Mouse (Mus musculus) granulocyte monocyte progenitor cell, adult 5-6 weeks (primary cell): ENCODE measurements around the gene Spin2g. TPM values are rescaled to one million over a fixed set of nuclear protein-coding genes. Genes with fewer than 3 reads are reported as not detected.
"Not testable (repeated sequence)": the region's sequence is repeated elsewhere in the genome, so short reads cannot be mapped to it uniquely, and the experiment has no call there.

Experiments used
- ATAC-seq: replicated peaks from 2 replicates; pipeline ENCODE4 v1.8.0; 2016; ENCODE audit warnings: mild to moderate bottlenecking, moderate TSS enrichment, inconsistent platforms; ENCODE audit not compliant: poor library complexity, severe bottlenecking
- total RNA-seq, 2 experiments: library from RNA; stranded (forward) in 1 of 2; stranded (reverse) in 1 of 2; fragments of 200-712, 200-1000 nt in 1 of 2; fragments of >200 nt in 1 of 2; fragmentation: Nextera tagmentation in 1 of 2; gene quantifications; 2 replicates each; pipeline ENCODE4 v1.2.3; 2014 to 2017

The Spin2g gene
- not detected in 2 replicates for total RNA-seq (2014; fragmentation: Nextera tagmentation)
- not detected in 2 replicates for total RNA-seq (2017)

DNA sequence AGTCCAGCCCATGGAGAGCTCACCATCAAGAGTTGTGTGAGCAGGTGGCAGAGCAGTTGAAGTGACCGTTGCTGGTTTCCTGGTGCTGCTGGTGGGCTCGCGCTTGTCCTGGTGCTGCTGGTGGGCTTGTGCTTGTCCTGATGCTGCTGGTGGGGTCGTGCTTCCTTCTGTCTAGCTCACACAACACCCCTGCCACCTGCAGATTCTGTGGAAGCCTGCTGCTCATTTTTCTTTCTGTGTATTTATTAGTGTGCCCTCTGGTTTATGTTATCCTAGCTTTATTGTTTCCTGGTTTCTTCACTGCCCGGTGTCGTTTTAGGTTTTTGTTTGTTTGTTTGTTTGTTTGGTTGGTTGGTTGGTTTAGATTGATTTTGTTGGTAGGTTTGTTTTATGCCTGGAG lies at the start of gene Spin2g:
Gene Spin2g (minus strand): TSS at position 101 of the 400 bp plus-strand sequence.
- not testable (repeated sequence) for ATAC-seq

Other genes with a start within 250 kb of the Spin2g start
- not detected in 2 replicates for gene Btbd35f9, start 77.2 kb downstream of the Spin2g start, total RNA-seq (2014; fragmentation: Nextera tagmentation)
- not detected in 2 replicates for gene Btbd35f9, start 77.2 kb downstream of the Spin2g start, total RNA-seq (2017)
- gene Btbd35f8, start 211.8 kb upstream of the Spin2g start, total RNA-seq (2014; fragmentation: Nextera tagmentation) = not detected in 2 replicates
- gene Btbd35f8, start 211.8 kb upstream of the Spin2g start, total RNA-seq (2017) = not detected in 2 replicates